Mouse (Mus musculus) E14TG2a.4 (cell line): ENCODE measurements at regions not wholly inside any gene's neighbourhood (a gene's known extent, or its start where the extent isn't known, plus 50 kb on each side); places are given as distances from the start of the nearest gene placed in this dataset.

Experiments used
- H3K27me3 ChIP-seq: 2 replicates; pipeline ENCODE4 v1.6.1; 2014; ENCODE audit warnings: low read length, control low read depth; ENCODE audit not compliant: insufficient read depth
- H3K36me3 ChIP-seq: 2 replicates; pipeline ENCODE4 v1.6.1; 2014; ENCODE audit warnings: low read length, control low read depth; ENCODE audit not compliant: insufficient read depth
- H3K4me1 ChIP-seq: replicated peaks from 2 replicates; pipeline ENCODE4 v1.6.1; 2014; ENCODE audit warnings: low read depth, low read length, control low read depth
- H3K4me3 ChIP-seq: replicated peaks from 2 replicates; pipeline ENCODE4 v1.5.1; 2014; ENCODE audit warnings: mild to moderate bottlenecking, low read length
- H3K9me3 ChIP-seq: 2 replicates; pipeline ENCODE4 v1.6.1; 2014; ENCODE audit warnings: low read length, control low read depth
- CTCF ChIP-seq: conservative IDR thresholded peaks from 2 replicates; pipeline ENCODE4 v1.5.1; 2014; ENCODE audit warnings: low read length
- NANOG ChIP-seq: IDR thresholded peaks from 2 replicates; pipeline ENCODE4 v1.6.1; 2014; ENCODE audit warnings: borderline replicate concordance, low read length, mixed read lengths
- POU5F1 ChIP-seq: IDR thresholded peaks from 2 replicates; pipeline ENCODE4 v1.6.1; 2014; ENCODE audit warnings: low read length, borderline replicate concordance

- H3K9me3 ChIP-seq, result no peaks in the 10 kb centered on the region
- TF ChIP-seq CTCF (no peak), NANOG (no peak), POU5F1 (no peak)
- H3K36me3 ChIP-seq, result no peaks in the 10 kb centered on the region
Measured at GRCm38 (mm10) chr13:47868656-47869055, 392.4 kb upstream of the Id4 start.

GRCm38 (mm10) chr13:47869670-47870532 lies 391.1 kb upstream of the Id4 start:
- H3K4me1 ChIP-seq, result peaks cover 8% of the 10 kb centered on the region; the same call in 1 of the 2 replicates
- H3K36me3 ChIP-seq, result no peaks in the 10 kb centered on the region
- no peaks in the 10 kb centered on the region for H3K9me3 ChIP-seq
- no peak overlapping the region for H3K4me3 ChIP-seq
- no peaks in the 10 kb centered on the region for H3K27me3 ChIP-seq
- TF ChIP-seq NANOG, result no peak
- no peak for TF ChIP-seq CTCF
- TF ChIP-seq POU5F1, result no peak

More at GRCm38 (mm10) chr13:47868656-47869055, 392.4 kb upstream of the Id4 start:
- H3K4me3 ChIP-seq, result no peak overlapping the region
- H3K4me1 ChIP-seq, result peaks cover 8% of the 10 kb centered on the region; the same call in 1 of the 2 replicates
- no peaks in the 10 kb centered on the region for H3K27me3 ChIP-seq

- Histone ChIP-seq H3K27me3 (no peaks in the 10 kb centered on the region), H3K9me3 (no peaks in the 10 kb centered on the region), H3K36me3 (no peaks in the 10 kb centered on the region), H3K4me3 (no peak overlapping the region), H3K4me1 (peaks cover 8% of the 10 kb centered on the region; the same call in 1 of the 2 replicates)
- TF ChIP-seq POU5F1 (no peak), CTCF (no peak), NANOG (no peak)
Measured at GRCm38 (mm10) chr13:47872645-47873044, 388.4 kb upstream of the Id4 start.

- Histone ChIP-seq H3K36me3 (no peaks in the 10 kb centered on the region), H3K27me3 (no peaks in the 10 kb centered on the region), H3K4me1 (peaks cover 19% of the 10 kb centered on the region), H3K9me3 (0 out of 2 replicates have a peak, but pooled peaks cover 2% of the 10 kb centered on the region), H3K4me3 (no peak overlapping the region)
- TF ChIP-seq POU5F1 (no peak), CTCF (no peak)
Measured at GRCm38 (mm10) chr13:47892569-47892968, 368.5 kb upstream of the Id4 start.

- no peaks in the 10 kb centered on the region for H3K36me3 ChIP-seq
- H3K9me3 ChIP-seq, result peaks cover 17% of the 10 kb centered on the region
- H3K4me3 ChIP-seq, result no peak overlapping the region
- H3K4me1 ChIP-seq, result peaks cover 19% of the 10 kb centered on the region
- TF ChIP-seq NANOG (no peak), CTCF (no peak), POU5F1 (no peak)
- no peaks in the 10 kb centered on the region for H3K27me3 ChIP-seq
Measured at GRCm38 (mm10) chr13:47894331-47894730, 366.7 kb upstream of the Id4 start.

GRCm38 (mm10) chr13:47895256-47895655 lies 365.8 kb upstream of the Id4 start:
- Histone ChIP-seq H3K4me1 (peaks cover 19% of the 10 kb centered on the region), H3K4me3 (no peak overlapping the region), H3K9me3 (peaks cover 17% of the 10 kb centered on the region), H3K36me3 (no peaks in the 10 kb centered on the region), H3K27me3 (no peaks in the 10 kb centered on the region)
- TF ChIP-seq NANOG, result no peak
- no peak for TF ChIP-seq CTCF
- TF ChIP-seq POU5F1, result no peak

- Histone ChIP-seq H3K36me3 (no peaks in the 10 kb centered on the region), H3K9me3 (peaks cover 17% of the 10 kb centered on the region), H3K4me1 (peaks cover 14% of the 10 kb centered on the region), H3K27me3 (no peaks in the 10 kb centered on the region), H3K4me3 (no peak overlapping the region)
- TF ChIP-seq CTCF (no peak), POU5F1 (no peak), NANOG (no peak)
Measured at GRCm38 (mm10) chr13:47896646-47897045, 364.4 kb upstream of the Id4 start.

- H3K36me3 ChIP-seq, result no peaks in the 10 kb centered on the region
- no peak overlapping the region for H3K4me3 ChIP-seq
- H3K27me3 ChIP-seq, result no peaks in the 10 kb centered on the region
- TF ChIP-seq NANOG (no peak), POU5F1 (no peak), CTCF (no peak)
- H3K4me1 ChIP-seq, result no peaks in the 10 kb centered on the region
- H3K9me3 ChIP-seq, result no peaks in the 10 kb centered on the region
Measured at GRCm38 (mm10) chr13:47909851-47910530, 351.0 kb upstream of the Id4 start.

- no peaks in the 10 kb centered on the region for H3K36me3 ChIP-seq
- no peak overlapping the region for H3K4me3 ChIP-seq
- TF ChIP-seq CTCF (no peak), POU5F1 (no peak), NANOG (no peak)
- no peaks in the 10 kb centered on the region for H3K27me3 ChIP-seq
- H3K9me3 ChIP-seq, result no peaks in the 10 kb centered on the region
- no peaks in the 10 kb centered on the region for H3K4me1 ChIP-seq
Measured at GRCm38 (mm10) chr13:47910531-47910910, 350.5 kb upstream of the Id4 start.
